Mouse (Mus musculus) ES-E14 (cell line): ENCODE data around the gene Foxf1. TPM values are rescaled to one million over a fixed set of nuclear protein-coding genes. Genes with fewer than 3 reads are reported as not detected.

Source experiments
- DNase-seq: peaks from one replicate; pipeline ENCODE4 v3.0.0-alpha.2; 2013; ENCODE audit warnings: low read depth, low spot score
- H3K27ac ChIP-seq: 2 replicates; pipeline ENCODE4 v1.5.1; 2012; ENCODE audit warnings: low read depth, mild to moderate bottlenecking, low read length, moderate library complexity, mixed read lengths; ENCODE audit not compliant: poor library complexity, insufficient read depth, severe bottlenecking
- H3K36me3 ChIP-seq: 2 replicates; pipeline ENCODE4 v1.6.1; 2012; ENCODE audit warnings: mild to moderate bottlenecking, low read length, moderate library complexity, mixed read lengths; ENCODE audit not compliant: control insufficient read depth, poor library complexity, insufficient read depth, severe bottlenecking
- H3K4me1 ChIP-seq, 2 experiments: fragments of 150-350 bp in 1 of 2; sonication (generic) in 1 of 2; 2 replicates each; pipeline ENCODE4 v1.6.1; 2012; ENCODE audit warnings: low read length in 2 of 2, mild to moderate bottlenecking in 1 of 2, mixed read lengths in 1 of 2; ENCODE audit not compliant: control insufficient read depth in 2 of 2, insufficient read depth in 2 of 2, poor library complexity in 1 of 2
- H3K4me3 ChIP-seq, 2 experiments: fragments of 150-350 bp in 1 of 2; sonication (generic) in 1 of 2; 2 replicates each; pipeline ENCODE4 v1.5.1; 2012; ENCODE audit warnings: low read length in 2 of 2, low read depth in 1 of 2, mild to moderate bottlenecking in 1 of 2, mixed read lengths in 1 of 2; ENCODE audit not compliant: insufficient read depth in 1 of 2, poor library complexity in 1 of 2, severe bottlenecking in 1 of 2
- H3K9ac ChIP-seq: 2 replicates; pipeline ENCODE4 v1.6.1; 2012; ENCODE audit warnings: low read depth, mild to moderate bottlenecking, low read length, mixed read lengths; ENCODE audit not compliant: poor library complexity, insufficient read depth, severe bottlenecking
- H3K9me3 ChIP-seq: fragments of 150-350 bp; sonication (generic); 2 replicates; pipeline ENCODE4 v1.6.1; 2012; ENCODE audit warnings: low read depth, mild to moderate bottlenecking, low read length; ENCODE audit not compliant: control insufficient read depth, insufficient read depth
- CHD2 ChIP-seq: IDR thresholded peaks from 2 replicates; pipeline ENCODE4 v1.6.1; 2014; ENCODE audit warnings: mild to moderate bottlenecking, low read depth, low read length, inconsistent platforms
- HCFC1 ChIP-seq: IDR thresholded peaks from 2 replicates; pipeline ENCODE4 v1.6.1; 2012; ENCODE audit warnings: low read length, inconsistent platforms, borderline replicate concordance; ENCODE audit not compliant: insufficient read depth
- MAFK ChIP-seq: IDR thresholded peaks from 2 replicates; pipeline ENCODE4 v1.6.1; 2014; ENCODE audit warnings: mild to moderate bottlenecking, low read depth, low read length, inconsistent platforms; ENCODE audit not compliant: insufficient read depth
- ZC3H11A ChIP-seq: IDR thresholded peaks from 2 replicates; pipeline ENCODE4 v1.6.1; 2012; ENCODE audit warnings: low read depth, mild to moderate bottlenecking, inconsistent platforms, low read length, borderline replicate concordance
- ZNF384 ChIP-seq: IDR thresholded peaks from 2 replicates; pipeline ENCODE4 v1.6.1; 2012; ENCODE audit warnings: low read depth, low read length, inconsistent platforms
- in situ Hi-C, 2 experiments: fragments of 600-800 bp; cut with MboI; formaldehyde crosslinking; loops; one replicate each; pipeline ENCODE4 v1.15.1; 2025; ENCODE audit warnings: low sequenced_read_pairs in 2 of 2, inconsistent platforms in 1 of 2; ENCODE audit not compliant: unreplicated experiment in 2 of 2
- total RNA-seq: library from RNA; depleted of rRNA; stranded (reverse); fragments of 300-350 nt; gene quantifications from 2 replicates; pipeline ENCODE4 v1.2.3, GENCODE M21; 2012

Foxf1 gene
- total RNA-seq, 1 experiment: 1.1 TPM

- Histone ChIP-seq H3K4me3 (no peak overlapping the region), H3K4me1 (peaks cover 0 to 2% of the 10 kb centered on the region in 2 experiments; a peak in 1 of 4 replicates), H3K36me3 (no peaks in the 10 kb centered on the region), H3K9ac (no peak overlapping the region), H3K9me3 (no peaks in the 10 kb centered on the region), H3K27ac (no peak overlapping the region)
- in situ Hi-C loops: no loop called here
- no peak for DNase-seq
- no peak for TF ChIP-seq ZC3H11A
- no peak for TF ChIP-seq ZNF384
- no peak for TF ChIP-seq HCFC1
- no peak for TF ChIP-seq CHD2
Measured at GRCm38 (mm10) chr8:121075936-121076335, 8.2 kb upstream of the Foxf1 start.

GRCm38 (mm10) chr8:121076555-121076954, 7.6 kb upstream of the Foxf1 start:
- TF ChIP-seq MAFK (no peak), HCFC1 (no peak), ZC3H11A (no peak), CHD2 (no peak), ZNF384 (no peak)
- Histone ChIP-seq H3K9me3 (no peaks in the 10 kb centered on the region), H3K36me3 (no peaks in the 10 kb centered on the region), H3K9ac (no peak overlapping the region), H3K27ac (no peak overlapping the region), H3K4me3 (no peak overlapping the region), H3K4me1 (peaks cover 0 to 2% of the 10 kb centered on the region in 2 experiments; a peak in 1 of 4 replicates)
- in situ Hi-C loops: no loop called here
- no peak for DNase-seq

- in situ Hi-C loops: no loop called here
- Histone ChIP-seq H3K4me3 (no peak overlapping the region), H3K27ac (no peak overlapping the region), H3K9me3 (no peaks in the 10 kb centered on the region), H3K4me1 (peaks cover 0 to under 1% of the 10 kb centered on the region in 2 experiments; a peak in 1 of 4 replicates), H3K36me3 (no peaks in the 10 kb centered on the region), H3K9ac (no peak overlapping the region)
- no peak for DNase-seq
- TF ChIP-seq CHD2 (no peak), MAFK (no peak), ZC3H11A (no peak), HCFC1 (no peak), ZNF384 (no peak)
Measured at GRCm38 (mm10) chr8:121078721-121079120, 5.5 kb upstream of the Foxf1 start.

GRCm38 (mm10) chr8:121079201-121079600, 5.0 kb upstream of the Foxf1 start:
- Histone ChIP-seq H3K27ac (no peak overlapping the region), H3K9ac (no peak overlapping the region), H3K4me1 (no peaks in the 10 kb centered on the region; a peak in 1 of 4 replicates), H3K4me3 (no peak overlapping the region), H3K9me3 (no peaks in the 10 kb centered on the region), H3K36me3 (no peaks in the 10 kb centered on the region)
- in situ Hi-C loops: no loop called here
- TF ChIP-seq HCFC1: no peak
- no peak for TF ChIP-seq ZC3H11A
- TF ChIP-seq CHD2: no peak
- TF ChIP-seq ZNF384: no peak
- no peak for TF ChIP-seq MAFK
- no peak for DNase-seq

- no peak for DNase-seq
- TF ChIP-seq HCFC1 (no peak), CHD2 (no peak), ZC3H11A (no peak), MAFK (no peak), ZNF384 (no peak)
- Histone ChIP-seq H3K36me3 (no peaks in the 10 kb centered on the region), H3K4me3 (no peak overlapping the region), H3K9ac (no peak overlapping the region), H3K27ac (no peak overlapping the region), H3K4me1 (peaks cover 0 to 4% of the 10 kb centered on the region in 2 experiments; a peak in 1 of 4 replicates), H3K9me3 (no peaks in the 10 kb centered on the region)
- in situ Hi-C loops: loop anchor here (5.0 to 10.0 kb wide), 2 partner anchors 37 to 255 kb away; partner anchors contain the start of gene Foxc2 (in 2 of the 2)
Measured at GRCm38 (mm10) chr8:121079944-121080343, 4.2 kb upstream of the Foxf1 start.
